Mouse (Mus musculus) liver, embryonic 14.5 days (tissue): ENCODE measurements at regions not wholly inside any gene's neighbourhood (a gene's known extent, or its start where the extent isn't known, plus 50 kb on each side); places are given as distances from the start of the nearest gene placed in this dataset.

Source experiments
- CTCF ChIP-seq: IDR thresholded peaks from 2 replicates; pipeline ENCODE4 v1.5.1; 2016; ENCODE audit warnings: antibody characterized with exemption, low read depth, control low read depth
- EP300 ChIP-seq: IDR thresholded peaks from 2 replicates; pipeline ENCODE4 v1.6.1; 2016; ENCODE audit warnings: antibody characterized with exemption, low read depth

DNA sequence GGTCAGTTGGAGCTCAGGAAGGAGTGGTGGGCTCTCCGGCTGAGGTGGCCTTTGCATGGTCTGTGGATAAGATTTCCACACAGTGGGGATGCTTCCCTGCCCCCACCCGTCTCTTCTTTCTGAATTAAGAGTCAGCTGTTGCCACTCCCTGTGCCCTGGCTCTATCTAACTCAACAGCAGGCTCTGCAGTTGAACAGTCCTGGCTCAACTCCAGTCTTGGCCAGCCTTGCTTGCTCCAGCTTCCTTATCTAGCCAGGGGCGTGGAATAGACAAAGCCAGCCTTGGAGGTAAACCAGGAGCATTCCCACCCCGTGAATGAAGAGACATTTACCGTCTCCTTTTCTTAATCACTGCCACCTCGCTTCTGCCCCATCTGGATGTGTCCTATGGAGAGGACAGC, 89.7 kb downstream of the Mn1 start:
- no peak for TF ChIP-seq CTCF
- TF ChIP-seq EP300, result peak; percentile 87
